Mouse (Mus musculus) heart, postnatal 0 days (tissue): ENCODE measurements around the gene Pcbp4.

Experiments used
- CTCF ChIP-seq: IDR thresholded peaks from 2 replicates; pipeline ENCODE4 v1.5.1; 2016; ENCODE audit warnings: antibody characterized with exemption, control low read depth, low read depth
- EP300 ChIP-seq: IDR thresholded peaks from 2 replicates; pipeline ENCODE4 v1.6.1; 2016; ENCODE audit warnings: antibody characterized with exemption, low read depth

DNA sequence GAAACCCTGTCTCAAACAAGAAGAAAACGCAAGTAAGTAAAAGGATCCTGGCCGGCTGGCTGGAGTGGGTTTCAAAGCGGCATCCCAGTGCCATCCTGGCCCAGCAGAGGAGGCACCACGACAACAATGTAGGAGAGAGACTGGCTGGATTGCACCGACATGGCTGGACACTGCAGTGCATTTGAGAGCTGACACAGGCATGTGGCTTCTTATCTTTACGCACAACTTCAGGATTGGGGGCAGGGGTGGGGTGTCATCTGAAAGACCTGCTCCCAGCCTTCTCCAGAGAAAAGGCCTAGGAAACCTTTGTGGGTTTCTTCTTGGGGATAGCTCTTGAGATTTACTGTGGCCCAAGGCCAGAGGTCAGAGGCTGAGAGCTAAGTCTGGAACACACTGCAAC is 41.4 kb upstream of the Pcbp4 start:
- no peak for TF ChIP-seq CTCF
- TF ChIP-seq EP300: no peak
